ENCODE assay signal across 11 mouse cellular contexts in the genomic region with DNA sequence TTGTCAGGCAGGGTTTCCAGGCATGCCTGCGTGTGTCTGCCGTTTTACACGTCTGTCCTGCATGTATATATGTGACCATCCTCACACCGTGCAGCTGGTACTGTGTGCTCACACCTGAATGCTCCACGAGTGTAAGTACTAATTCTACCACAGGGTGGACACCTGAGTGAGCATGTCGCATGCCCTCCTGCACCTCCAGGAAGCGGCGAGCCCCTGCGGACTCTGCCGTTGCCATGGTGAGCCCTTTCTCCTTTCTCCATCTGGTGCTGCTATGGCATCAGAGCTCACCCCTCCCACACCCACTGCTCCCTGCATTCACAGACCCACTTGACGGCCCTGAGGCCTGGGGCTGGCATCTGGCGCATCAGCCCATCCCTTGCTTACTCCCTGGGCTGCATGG. TPM values are rescaled to one million over a fixed set of nuclear protein-coding genes. Genes with fewer than 3 reads are reported as not detected.
DNase-seq lines count a peak whose midpoint lies in the region; ATAC-seq and TF ChIP-seq lines count a peak whose summit lies in the region.
"Had no signal": no experiment of that assay in that cellular context is flagged by ENCODE, and none has a peak within 500 bp of the region (broad histone marks: within the 10 kb centered on the region; RNA-seq: fewer than 3 reads in every experiment).

No protein-coding gene starts in this region.

- H3K4me1 ChIP-seq in kidney, postnatal 0 days (replicated peaks; ENCODE audit: insufficient read depth, low read length) = peaks cover 12% of the 10 kb centered on the region; the same call in 1 of the 2 replicates
- H3K4me1 ChIP-seq in cortical plate, adult 2 months (ENCODE audit: control insufficient read depth, insufficient read depth, low read length) = peaks cover 25% of the 10 kb centered on the region
- peaks cover 36% of the 10 kb centered on the region for H3K4me1 ChIP-seq in hindbrain, embryonic 15.5 days (replicated peaks)
- peaks cover 31% of the 10 kb centered on the region for H3K4me1 ChIP-seq in neural tube, embryonic 15.5 days

- no peak for DNase-seq in kidney, postnatal 0 days (ENCODE audit: low spot score)
- DNase-seq in kidney, postnatal 36 days = no peak
- DNase-seq in thymus, adult 18-20 months = no peak
- no peak for DNase-seq in urinary bladder, postnatal 4 days (ENCODE audit: low spot score in 2 of 2)
- no peak for DNase-seq in spleen, adult 18-20 months
- DNase-seq: right cerebral cortex, postnatal 14 days had no signal

- TF ChIP-seq CTCF in kidney, postnatal 0 days (IDR thresholded peaks at IDR 0.05; ENCODE audit: low read depth) = peak; percentile 24; the same call in 1 of the 2 replicates
- TF ChIP-seq CTCF in cortical plate, adult 2 months (IDR thresholded peaks at IDR 0.05; ENCODE audit: extremely low read depth, insufficient read depth, low read length) = no peak

- no peaks in the 10 kb centered on the region for H3K36me3 ChIP-seq in kidney, postnatal 0 days (ENCODE audit: insufficient read depth, low read length)
- no peaks in the 10 kb centered on the region for H3K36me3 ChIP-seq in hindbrain, embryonic 15.5 days
- H3K36me3 ChIP-seq in neural tube, embryonic 15.5 days = 0 out of 2 replicates have a peak, but pooled peaks cover 8% of the 10 kb centered on the region

- 61% methylated on average over 12 of the region's 12 CpGs for WGBS in kidney, postnatal 0 days
- 32% methylated on average over 12 of the region's 12 CpGs for WGBS in hindbrain, embryonic 15.5 days
- 31% methylated on average over 12 of the region's 12 CpGs for WGBS in neural tube, embryonic 15.5 days

- H3K27ac ChIP-seq in kidney, postnatal 0 days = no peak overlapping the region
- peak overlapping the region; percentile 23; the same call in 1 of the 2 replicates for H3K27ac ChIP-seq in cortical plate, adult 2 months (ENCODE audit: insufficient read depth, low read length)
- peak overlapping the region; percentile 62 for H3K27ac ChIP-seq in hindbrain, embryonic 15.5 days (replicated peaks)
- H3K27ac ChIP-seq in neural tube, embryonic 15.5 days (replicated peaks) = peak overlapping the region; percentile 75
- H3K27ac ChIP-seq: macrophage had no signal

- no peak overlapping the region for H3K4me2 ChIP-seq in kidney, postnatal 0 days (ENCODE audit: low read length)
- no peak overlapping the region for H3K4me2 ChIP-seq in hindbrain, embryonic 15.5 days
- 0 out of 2 replicates have a peak overlapping the region, but pooled peaks have one; percentile 15 for H3K4me2 ChIP-seq in neural tube, embryonic 15.5 days

- ATAC-seq in kidney, postnatal 0 days (replicated peaks; ENCODE audit: low FRiP score, low read depth) = no peak
- ATAC-seq in hindbrain, embryonic 15.5 days (ENCODE audit: low FRiP score, low read depth) = peak; percentile 64
- peak; percentile 81 for ATAC-seq in neural tube, embryonic 15.5 days (ENCODE audit: low FRiP score)

- no peak for TF ChIP-seq POLR2A in cortical plate, adult 2 months (IDR thresholded peaks at IDR 0.05; ENCODE audit: extremely low read depth, insufficient read depth, low read length)

- no peak overlapping the region for H3K9ac ChIP-seq in kidney, postnatal 0 days (ENCODE audit: low read depth, low read length)
- peak overlapping the region; percentile 1; the same call in 1 of the 2 replicates for H3K9ac ChIP-seq in hindbrain, embryonic 15.5 days
- H3K9ac ChIP-seq in neural tube, embryonic 15.5 days (replicated peaks) = peak overlapping the region; percentile 42

- no peaks in the 10 kb centered on the region for H3K27me3 ChIP-seq in kidney, postnatal 0 days (ENCODE audit: insufficient read depth, low read length)
- H3K27me3 ChIP-seq in hindbrain, embryonic 15.5 days = no peaks in the 10 kb centered on the region
- no peaks in the 10 kb centered on the region for H3K27me3 ChIP-seq in neural tube, embryonic 15.5 days (replicated peaks)

- H3K4me3 ChIP-seq in kidney, postnatal 0 days (replicated peaks; ENCODE audit: low read depth, low read length) = no peak overlapping the region
- H3K4me3 ChIP-seq in cortical plate, adult 2 months (ENCODE audit: insufficient read depth, low read length) = no peak overlapping the region
- no peak overlapping the region for H3K4me3 ChIP-seq in hindbrain, embryonic 15.5 days
- no peak overlapping the region for H3K4me3 ChIP-seq in neural tube, embryonic 15.5 days (replicated peaks)

- no peaks in the 10 kb centered on the region for H3K9me3 ChIP-seq in kidney, postnatal 0 days (replicated peaks; ENCODE audit: low read length)
- H3K9me3 ChIP-seq in hindbrain, embryonic 15.5 days = no peaks in the 10 kb centered on the region
- H3K9me3 ChIP-seq in neural tube, embryonic 15.5 days (replicated peaks) = no peaks in the 10 kb centered on the region

RNA-seq across cellular contexts. Expression of gene Aatk, which starts 24.1 kb away (rescaled TPM):
- polyA plus RNA-seq in kidney, postnatal 0 days (2015; fragmentation: Nextera tagmentation; extraction: Ambion mirVana) = 1.4 TPM in 2 replicates
- 208 and 235 TPM in 2 replicates for polyA plus RNA-seq in cortical plate, adult 2 months (2012; rRNA removed)
- 45.7 and 47.5 TPM in 2 replicates for polyA plus RNA-seq in hindbrain, embryonic 15.5 days (2015; fragmentation: Nextera tagmentation; extraction: Ambion mirVana)
- polyA plus RNA-seq in neural tube, embryonic 15.5 days (2015; fragmentation: Nextera tagmentation; extraction: Ambion mirVana) = 38.2 and 46.2 TPM in 2 replicates
- polyA plus RNA-seq: C2C12 had no signal

Comparison
In these comparisons a context has a peak if more than half of its experiments do, and no peak if none do; other contexts are left out.
1. RNA of gene Aatk, which starts 24.1 kb away (polyA plus RNA-seq): 208 to 235 TPM in cortical plate, adult 2 months, 45.7 to 47.5 TPM in hindbrain, embryonic 15.5 days and 38.2 to 46.2 TPM in neural tube, embryonic 15.5 days; 1.4 TPM in kidney, postnatal 0 days; every median in the first group is over 10 times any median in the second.